Mouse (Mus musculus) testis, adult 2 months (tissue): Measurements from ENCODE around the gene Pdrg1. TPM values are rescaled to one million over a fixed set of nuclear protein-coding genes. Genes with fewer than 3 reads are reported as not detected.

Experiments used
- H3K27ac ChIP-seq: fragments of 200-500 bp; 2 replicates; pipeline ENCODE4 v1.5.1; 2012; ENCODE audit warnings: low read depth, low read length; ENCODE audit not compliant: control insufficient read depth, insufficient read depth
- H3K27me3 ChIP-seq: fragments of 200-500 bp; 2 replicates; pipeline ENCODE4 v1.6.1; 2012; ENCODE audit warnings: mild to moderate bottlenecking, low read length, moderate library complexity; ENCODE audit not compliant: control insufficient read depth, insufficient read depth
- H3K36me3 ChIP-seq: fragments of 200-500 bp; 2 replicates; pipeline ENCODE4 v1.6.1; 2012; ENCODE audit warnings: mild to moderate bottlenecking, low read length; ENCODE audit not compliant: control insufficient read depth, insufficient read depth
- H3K4me1 ChIP-seq: fragments of 200-500 bp; 2 replicates; pipeline ENCODE4 v1.6.1; 2012; ENCODE audit warnings: low read length; ENCODE audit not compliant: control insufficient read depth, insufficient read depth
- H3K4me3 ChIP-seq: fragments of 200-500 bp; 2 replicates; pipeline ENCODE4 v1.5.1; 2012; ENCODE audit warnings: low read depth, mild to moderate bottlenecking, low read length, moderate library complexity, mixed read lengths; ENCODE audit not compliant: control insufficient read depth
- CTCF ChIP-seq: fragments of 200-500 bp; IDR thresholded peaks from 2 replicates; pipeline ENCODE4 v1.5.1; 2012; ENCODE audit warnings: low read depth, mild to moderate bottlenecking, inconsistent platforms, low read length, moderate library complexity; ENCODE audit not compliant: control insufficient read depth, insufficient read depth, insufficient replicate concordance
- POLR2A ChIP-seq: fragments of 200-500 bp; IDR thresholded peaks from 2 replicates; pipeline ENCODE4 v1.6.1; 2012; ENCODE audit warnings: low read depth, mild to moderate bottlenecking, inconsistent platforms, low read length, moderate library complexity; ENCODE audit not compliant: control insufficient read depth
- polyA plus RNA-seq: library from polyadenylated mRNA; depleted of rRNA; stranded (reverse); fragments of >200 nt; gene quantifications from 2 replicates; pipeline ENCODE4 v1.2.3, GENCODE M21; 2012; rRNA removed

Gene Pdrg1
- 20.7 and 22.0 TPM in 2 replicates for polyA plus RNA-seq

DNA sequence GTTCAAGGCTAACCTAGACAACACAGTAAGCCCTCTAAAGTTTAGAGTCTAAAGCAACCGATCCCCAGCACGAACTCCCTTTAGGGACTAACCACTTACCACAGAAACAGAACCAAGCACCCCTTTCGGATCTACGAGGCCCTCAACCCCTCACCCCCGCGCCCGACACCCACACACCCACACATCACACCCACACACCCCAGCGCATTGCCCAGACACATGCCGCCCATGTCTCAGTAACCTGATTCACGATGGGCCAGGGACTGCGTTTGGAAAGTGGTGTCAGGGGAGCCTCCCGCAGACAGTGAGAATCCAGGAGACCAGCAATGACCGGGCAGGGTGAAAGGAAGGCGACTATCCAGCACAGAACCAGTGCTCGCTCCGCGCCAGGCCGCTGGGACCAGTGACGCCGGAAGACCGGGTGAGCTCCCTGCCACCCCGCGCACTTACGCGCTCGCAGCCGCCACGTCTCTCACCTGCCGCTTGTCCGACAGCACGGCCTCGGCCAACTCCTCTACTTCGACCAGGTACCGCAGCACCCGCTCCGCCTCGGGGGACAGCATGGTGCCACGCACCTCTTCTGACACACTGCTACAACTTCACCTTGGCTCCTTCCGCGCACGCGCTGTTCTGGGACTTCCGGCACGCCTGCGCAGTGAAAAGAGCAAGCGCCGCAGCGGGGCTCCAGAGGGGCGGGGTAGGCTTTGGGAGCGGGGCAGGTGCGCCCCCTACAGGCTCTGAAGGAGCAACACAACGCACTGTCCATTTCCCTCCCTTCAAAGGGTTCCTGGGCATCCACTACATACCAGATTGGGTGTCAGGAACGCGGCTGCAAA, at the start of gene Pdrg1:
Gene Pdrg1, minus strand, starts transcription at position 670 of the 836 bp plus-strand sequence.
- Histone ChIP-seq H3K27me3 (no peaks in the 10 kb centered on the region), H3K4me3 (peak within 1 kb of the TSS; percentile 98), H3K4me1 (peaks cover 2% of the 10 kb centered on the region; the same call in 1 of the 2 replicates), H3K36me3 (peaks cover 2% of the 10 kb centered on the region), H3K27ac (no peak within 1 kb of the TSS)
- TF ChIP-seq POLR2A, result peak; percentile 86
- peak; percentile 94 for TF ChIP-seq CTCF

DNA sequence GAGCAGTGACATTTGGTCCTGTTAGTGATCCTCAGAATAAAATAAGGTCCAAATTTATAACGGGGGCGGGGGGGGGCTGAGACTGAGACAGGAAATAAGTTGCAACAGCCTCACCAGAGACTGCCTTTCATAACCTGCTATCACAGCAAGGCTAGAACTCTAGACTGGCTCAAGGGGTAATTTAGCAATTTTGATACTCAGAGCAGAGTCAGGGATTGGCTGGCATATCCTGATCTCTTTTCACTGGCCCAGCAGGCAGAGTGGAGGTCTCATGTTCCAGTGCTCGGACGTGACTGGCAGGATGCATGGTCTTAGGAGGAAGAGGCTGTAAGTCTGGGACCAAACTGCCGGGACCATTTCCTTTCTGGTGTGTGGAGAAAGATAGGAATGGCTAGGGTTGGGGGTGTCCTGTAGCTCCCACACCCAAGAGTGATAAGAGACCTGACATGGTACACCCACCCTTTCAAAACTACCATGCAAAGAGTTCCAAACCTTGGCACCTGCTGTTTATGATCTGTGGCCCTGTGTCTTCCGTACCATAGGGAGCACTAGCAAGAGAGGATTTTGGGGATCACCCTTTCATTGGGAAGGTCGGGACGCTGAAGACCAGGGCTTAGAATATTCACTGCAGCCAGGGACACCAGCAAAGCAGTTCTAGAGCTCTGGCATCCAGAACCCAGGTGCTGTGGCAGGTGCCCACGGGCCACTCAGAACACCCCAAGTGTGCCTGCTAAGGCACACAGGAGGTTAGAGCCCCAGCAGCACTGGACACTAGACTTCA, 49.2 kb upstream of the Pdrg1 start:
- no peaks in the 10 kb centered on the region for H3K36me3 ChIP-seq
- no peak overlapping the region for H3K27ac ChIP-seq
- no peaks in the 10 kb centered on the region for H3K27me3 ChIP-seq
- H3K4me1 ChIP-seq, result peaks cover 15% of the 10 kb centered on the region
- no peak overlapping the region for H3K4me3 ChIP-seq
- TF ChIP-seq POLR2A (no peak), CTCF (no peak)

- H3K4me1 ChIP-seq, result peaks cover 15% of the 10 kb centered on the region
- H3K4me3 ChIP-seq, result no peak overlapping the region
- no peak overlapping the region for H3K27ac ChIP-seq
- no peaks in the 10 kb centered on the region for H3K27me3 ChIP-seq
- H3K36me3 ChIP-seq, result no peaks in the 10 kb centered on the region
- no peak for TF ChIP-seq POLR2A
- no peak for TF ChIP-seq CTCF
Observed at GRCm38 (mm10) chr2:153063394-153063793, 48.2 kb upstream of the Pdrg1 start.

GRCm38 (mm10) chr2:153060216-153060615, 45.0 kb upstream of the Pdrg1 start:
- TF ChIP-seq POLR2A (no peak), CTCF (no peak)
- Histone ChIP-seq H3K27me3 (no peaks in the 10 kb centered on the region), H3K4me1 (peaks cover 4% of the 10 kb centered on the region), H3K27ac (no peak overlapping the region), H3K4me3 (peak overlapping the region; percentile 20), H3K36me3 (no peaks in the 10 kb centered on the region)

DNA sequence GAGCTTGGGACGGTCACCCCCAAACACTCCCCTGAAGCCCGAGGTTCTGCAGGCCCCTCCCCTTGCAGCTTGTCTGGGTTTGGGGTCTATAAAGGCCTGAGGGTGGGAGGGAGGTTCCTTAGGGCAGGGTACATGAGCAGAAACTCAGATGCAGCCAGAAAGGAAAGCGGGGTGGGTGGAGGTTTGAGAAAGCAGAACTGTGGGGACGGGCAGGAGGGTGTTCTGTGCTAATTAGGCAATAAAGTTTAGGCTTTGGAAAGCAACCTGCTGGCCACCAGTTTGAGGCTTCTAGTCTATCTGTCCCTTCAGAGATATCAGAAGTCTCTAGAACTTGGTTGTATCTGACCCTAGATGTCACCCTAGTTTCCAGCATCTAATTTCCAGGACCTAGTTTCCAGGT, 43.1 kb upstream of the Pdrg1 start:
- TF ChIP-seq POLR2A (no peak), CTCF (no peak)
- H3K27ac ChIP-seq, result no peak overlapping the region
- no peak overlapping the region for H3K4me3 ChIP-seq
- peaks cover 3% of the 10 kb centered on the region for H3K4me1 ChIP-seq
- H3K27me3 ChIP-seq, result no peaks in the 10 kb centered on the region
- no peaks in the 10 kb centered on the region for H3K36me3 ChIP-seq

DNA sequence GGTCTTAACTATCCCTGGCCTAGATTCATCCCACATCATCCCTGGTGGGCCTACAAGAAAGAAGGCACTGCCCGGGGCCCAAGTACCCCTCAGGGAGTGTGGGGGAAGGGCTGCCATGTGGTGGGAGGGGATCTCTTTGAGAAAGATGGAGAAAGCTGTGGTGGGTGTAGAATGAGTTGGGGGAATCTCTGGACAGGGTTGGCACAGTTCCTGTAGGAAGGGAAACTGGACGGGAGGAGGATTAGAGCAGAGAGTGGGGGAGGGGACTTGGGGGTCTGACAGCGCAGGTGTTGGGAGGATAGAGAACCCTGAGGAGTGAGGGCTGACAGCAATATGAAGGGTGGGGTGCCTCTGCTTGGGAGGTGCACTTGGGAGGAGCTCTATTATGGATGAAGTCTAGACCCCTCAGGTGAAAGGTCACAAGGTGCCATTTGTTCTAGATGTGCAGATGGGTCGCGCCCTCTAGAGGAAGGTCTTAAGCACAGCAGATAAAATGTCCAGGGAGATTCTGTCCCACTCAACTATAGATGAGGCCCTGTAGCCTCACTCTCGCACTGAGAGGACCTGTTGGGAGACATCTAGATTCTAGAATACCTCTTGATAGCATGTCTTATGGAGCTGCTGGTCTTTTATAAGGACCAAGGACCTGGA, 40.2 kb upstream of the Pdrg1 start:
- Histone ChIP-seq H3K27me3 (no peaks in the 10 kb centered on the region), H3K4me3 (no peak overlapping the region), H3K27ac (no peak overlapping the region), H3K4me1 (peaks cover 6% of the 10 kb centered on the region), H3K36me3 (no peaks in the 10 kb centered on the region)
- TF ChIP-seq POLR2A (no peak), CTCF (0 out of 2 replicates have a peak, but pooled peaks have one; percentile 8)

GRCm38 (mm10) chr2:153053896-153054295, 38.7 kb upstream of the Pdrg1 start:
- no peaks in the 10 kb centered on the region for H3K36me3 ChIP-seq
- H3K4me1 ChIP-seq, result peaks cover 3% of the 10 kb centered on the region
- no peak overlapping the region for H3K27ac ChIP-seq
- TF ChIP-seq CTCF (no peak), POLR2A (no peak)
- no peaks in the 10 kb centered on the region for H3K27me3 ChIP-seq
- no peak overlapping the region for H3K4me3 ChIP-seq
